Mouse (Mus musculus): ENCODE data around the gene Zfp384. TPM values are rescaled to one million over a fixed set of nuclear protein-coding genes. Genes with fewer than 3 reads are reported as not detected.
"Not testable (repeated sequence)": the region's sequence is repeated elsewhere in the genome, so short reads cannot be mapped to it uniquely, and the experiment has no call there.

Zfp384 gene
- polyA plus RNA-seq, 1 experiment from 2014 or later, result 12.2 TPM

- no peaks in the 10 kb centered on the region for H3K9me3 ChIP-seq (replicated peaks)
- peaks cover 34% of the 10 kb centered on the region for H3K36me3 ChIP-seq
- under 1% methylated on average over 67 of the region's 78 CpGs for WGBS
- H3K4me3 ChIP-seq, result peak overlapping the region; percentile 92
- peak overlapping the region; percentile 100 for H3K9ac ChIP-seq
- H3K4me1 ChIP-seq (replicated peaks), result peaks cover 40% of the 10 kb centered on the region
- no peaks in the 10 kb centered on the region for H3K27me3 ChIP-seq (replicated peaks)
- peak overlapping the region; percentile 89 for H3K4me2 ChIP-seq
- peak; percentile 89 for ATAC-seq (ENCODE audit: insufficient number of reproducible peaks, low FRiP score)
- H3K27ac ChIP-seq (ENCODE audit: poor library complexity, severe bottlenecking), result peak overlapping the region; percentile 100
Measured at GRCm38 (mm10) chr6:125009181-125010073, 482 bp downstream of the Zfp384 start.

GRCm38 (mm10) chr6:125017682-125018081 lies 8.7 kb downstream of the Zfp384 start:
- no peak for ATAC-seq (ENCODE audit: insufficient number of reproducible peaks, low FRiP score)
- WGBS, result 89% methylated on average over 3 of the region's 3 CpGs
- H3K4me2 ChIP-seq, result no peak overlapping the region
- H3K4me3 ChIP-seq, result no peak overlapping the region
- H3K27me3 ChIP-seq (replicated peaks), result no peaks in the 10 kb centered on the region
- H3K27ac ChIP-seq (ENCODE audit: poor library complexity, severe bottlenecking), result no peak overlapping the region
- no peaks in the 10 kb centered on the region for H3K9me3 ChIP-seq (replicated peaks)
- H3K9ac ChIP-seq, result no peak overlapping the region
- H3K4me1 ChIP-seq (replicated peaks), result 0 out of 2 replicates have a peak, but pooled peaks cover under 1% of the 10 kb centered on the region
- H3K36me3 ChIP-seq, result peaks cover 80% of the 10 kb centered on the region

GRCm38 (mm10) chr6:125030532-125030931 lies 21.6 kb downstream of the Zfp384 start:
- H3K4me2 ChIP-seq; ATAC-seq (ENCODE audit: insufficient number of reproducible peaks, low FRiP score); H3K4me1 ChIP-seq (replicated peaks); H3K27me3 ChIP-seq (replicated peaks); H3K4me3 ChIP-seq; H3K9ac ChIP-seq; H3K9me3 ChIP-seq (replicated peaks); H3K27ac ChIP-seq (ENCODE audit: poor library complexity, severe bottlenecking): not testable (repeated sequence)
- peaks cover 70% of the 10 kb centered on the region for H3K36me3 ChIP-seq
- 45% methylated on average over 9 of the region's 9 CpGs for WGBS

GRCm38 (mm10) chr6:125031604-125032003 lies 22.7 kb downstream of the Zfp384 start:
- H3K9me3 ChIP-seq (replicated peaks), result no peaks in the 10 kb centered on the region
- WGBS, result 89% methylated on average over 16 of the region's 16 CpGs

GRCm38 (mm10) chr6:125038666-125039065 lies 29.7 kb downstream of the Zfp384 start:
- Histone ChIP-seq H3K27ac (ENCODE audit: poor library complexity, severe bottlenecking) (peak overlapping the region; percentile 63), H3K4me1 (replicated peaks) (peaks cover 9% of the 10 kb centered on the region), H3K27me3 (replicated peaks) (no peaks in the 10 kb centered on the region), H3K36me3 (peaks cover 45% of the 10 kb centered on the region), H3K9me3 (replicated peaks) (no peaks in the 10 kb centered on the region), H3K4me3 (peak overlapping the region; percentile 77; the same call in 1 of the 2 replicates), H3K4me2 (peak overlapping the region; percentile 64), H3K9ac (no peak overlapping the region)
- 78% methylated on average over 4 of the region's 4 CpGs for WGBS
- no peak for ATAC-seq (ENCODE audit: insufficient number of reproducible peaks, low FRiP score)

More at GRCm38 (mm10) chr6:125031604-125032003, 22.7 kb downstream of the Zfp384 start:
- Histone ChIP-seq H3K4me2 (no peak overlapping the region), H3K27me3 (replicated peaks) (no peaks in the 10 kb centered on the region), H3K9ac (no peak overlapping the region), H3K4me1 (replicated peaks) (no peaks in the 10 kb centered on the region), H3K27ac (ENCODE audit: poor library complexity, severe bottlenecking) (no peak overlapping the region), H3K36me3 (peaks cover 75% of the 10 kb centered on the region), H3K4me3 (no peak overlapping the region)
- ATAC-seq (ENCODE audit: insufficient number of reproducible peaks, low FRiP score), result no peak

GRCm38 (mm10) chr6:125039131-125039530 lies 30.2 kb downstream of the Zfp384 start:
- Histone ChIP-seq H3K4me2 (peak overlapping the region; percentile 64), H3K4me1 (replicated peaks) (peaks cover 9% of the 10 kb centered on the region), H3K36me3 (peaks cover 45% of the 10 kb centered on the region), H3K27me3 (replicated peaks) (no peaks in the 10 kb centered on the region), H3K4me3 (peak overlapping the region; percentile 77), H3K9ac (peak overlapping the region; percentile 24; the same call in 1 of the 2 replicates), H3K27ac (ENCODE audit: poor library complexity, severe bottlenecking) (peak overlapping the region; percentile 63), H3K9me3 (replicated peaks) (no peaks in the 10 kb centered on the region)
- 6% methylated on average over 8 of the region's 8 CpGs for whole genome bisulfite sequencing
- no peak; the same call in 1 of the 2 replicates for ATAC-seq (ENCODE audit: insufficient number of reproducible peaks, low FRiP score)

GRCm38 (mm10) chr6:125039533-125040153 lies 30.7 kb downstream of the Zfp384 start, which contains the start of gene Ing4:
TSS of gene Ing4 (plus strand) at chr6:125039760.
- WGBS, result under 1% methylated on average over 26 of the region's 26 CpGs
- Histone ChIP-seq H3K4me3 (peak within 1 kb of the TSS; percentile 77), H3K4me2 (peak within 1 kb of the TSS; percentile 78), H3K9me3 (replicated peaks) (no peaks in the 10 kb centered on the region), H3K27ac (ENCODE audit: poor library complexity, severe bottlenecking) (peak within 1 kb of the TSS; percentile 63), H3K9ac (peak within 1 kb of the TSS; percentile 75), H3K4me1 (replicated peaks) (peaks cover 9% of the 10 kb centered on the region), H3K36me3 (peaks cover 48% of the 10 kb centered on the region), H3K27me3 (replicated peaks) (no peaks in the 10 kb centered on the region)
- ATAC-seq (ENCODE audit: insufficient number of reproducible peaks, low FRiP score), result peak; percentile 94

GRCm38 (mm10) chr6:125040221-125040620 lies 31.3 kb downstream of the Zfp384 start:
- Histone ChIP-seq H3K27ac (ENCODE audit: poor library complexity, severe bottlenecking) (peak overlapping the region; percentile 41; the same call in 1 of the 2 replicates), H3K9ac (peak overlapping the region; percentile 75), H3K4me2 (peak overlapping the region; percentile 78), H3K4me3 (peak overlapping the region; percentile 77), H3K9me3 (replicated peaks) (no peaks in the 10 kb centered on the region), H3K4me1 (replicated peaks) (peaks cover 9% of the 10 kb centered on the region), H3K27me3 (replicated peaks) (no peaks in the 10 kb centered on the region), H3K36me3 (peaks cover 48% of the 10 kb centered on the region)
- ATAC-seq (ENCODE audit: insufficient number of reproducible peaks, low FRiP score), result no peak
- WGBS, result 18% methylated on average over 7 of the region's 7 CpGs

- no peak overlapping the region for H3K4me3 ChIP-seq
- no peak overlapping the region for H3K9ac ChIP-seq
- no peak for ATAC-seq (ENCODE audit: insufficient number of reproducible peaks, low FRiP score)
- 82% methylated on average over 7 of the region's 7 CpGs for WGBS
- peaks cover 44% of the 10 kb centered on the region for H3K36me3 ChIP-seq
- no peaks in the 10 kb centered on the region for H3K9me3 ChIP-seq (replicated peaks)
- H3K4me2 ChIP-seq, result no peak overlapping the region
- H3K27ac ChIP-seq (ENCODE audit: poor library complexity, severe bottlenecking), result no peak overlapping the region
- H3K4me1 ChIP-seq (replicated peaks), result peaks cover 9% of the 10 kb centered on the region
- no peaks in the 10 kb centered on the region for H3K27me3 ChIP-seq (replicated peaks)
Measured at GRCm38 (mm10) chr6:125041047-125041446, 32.1 kb downstream of the Zfp384 start.

GRCm38 (mm10) chr6:125042081-125042480 lies 33.1 kb downstream of the Zfp384 start:
- no peak for ATAC-seq (ENCODE audit: insufficient number of reproducible peaks, low FRiP score)
- 67% methylated on average over 7 of the region's 7 CpGs for WGBS
- H3K4me3 ChIP-seq, result no peak overlapping the region
- peaks cover 9% of the 10 kb centered on the region for H3K4me1 ChIP-seq (replicated peaks)
- no peak overlapping the region for H3K4me2 ChIP-seq
- no peaks in the 10 kb centered on the region for H3K27me3 ChIP-seq (replicated peaks)
- no peaks in the 10 kb centered on the region for H3K9me3 ChIP-seq (replicated peaks)
- H3K9ac ChIP-seq, result no peak overlapping the region
- no peak overlapping the region for H3K27ac ChIP-seq (ENCODE audit: poor library complexity, severe bottlenecking)
- peaks cover 37% of the 10 kb centered on the region for H3K36me3 ChIP-seq

- ATAC-seq (ENCODE audit: insufficient number of reproducible peaks, low FRiP score), result no peak
- Histone ChIP-seq H3K4me2 (no peak overlapping the region), H3K9ac (no peak overlapping the region), H3K27ac (ENCODE audit: poor library complexity, severe bottlenecking) (no peak overlapping the region), H3K4me1 (replicated peaks) (no peaks in the 10 kb centered on the region), H3K4me3 (no peak overlapping the region), H3K27me3 (replicated peaks) (no peaks in the 10 kb centered on the region), H3K9me3 (replicated peaks) (no peaks in the 10 kb centered on the region), H3K36me3 (peaks cover 69% of the 10 kb centered on the region)
- WGBS, result 35% methylated on average over 5 of the region's 5 CpGs
Measured at GRCm38 (mm10) chr6:125046691-125047090, 37.7 kb downstream of the Zfp384 start.
